Mouse (Mus musculus): ENCODE results near the gene Tpcn2.

Tpcn2 gene

GRCm38 (mm10) chr7:145240929-145241328, 42.9 kb downstream of the Tpcn2 start:
- no peak for DNase-seq

DNA sequence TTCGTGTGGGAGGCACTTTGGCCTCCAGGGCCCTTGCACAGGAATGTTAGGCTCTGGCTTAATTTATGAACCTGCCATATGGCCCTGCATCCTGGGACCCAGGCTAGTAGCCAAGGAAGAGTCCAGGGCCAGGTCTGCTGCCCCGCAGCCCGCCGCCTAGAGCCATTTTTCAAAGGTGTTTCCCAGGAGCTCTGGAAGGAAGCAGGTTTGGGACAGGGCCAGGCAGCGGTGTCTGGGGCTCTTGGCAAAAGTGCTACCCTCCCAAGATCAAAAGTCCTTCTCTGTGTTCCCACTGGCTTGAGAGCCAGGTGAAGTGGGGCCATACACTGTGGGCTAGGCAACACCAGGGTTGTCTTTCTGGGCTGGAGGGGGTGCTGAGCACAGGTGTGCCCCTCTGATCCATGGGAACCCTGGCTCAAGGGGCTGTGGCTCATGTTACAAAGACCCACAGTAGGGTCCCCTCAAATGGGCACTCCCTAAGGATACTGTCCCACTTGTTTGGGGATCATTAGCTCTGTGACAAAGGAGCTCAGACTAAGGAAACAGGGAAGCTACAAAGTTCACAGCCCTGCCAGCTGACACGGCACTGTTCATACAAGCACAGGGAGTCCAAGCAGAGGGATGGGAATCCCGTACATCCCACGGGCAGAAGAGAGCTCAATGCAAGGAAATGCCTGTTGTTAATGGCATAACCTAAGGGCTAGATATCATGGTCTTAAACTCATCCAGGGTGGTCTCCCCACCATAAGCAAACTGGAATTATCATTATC, 43.9 kb downstream of the Tpcn2 start:
- DNase-seq = no peak

DNA sequence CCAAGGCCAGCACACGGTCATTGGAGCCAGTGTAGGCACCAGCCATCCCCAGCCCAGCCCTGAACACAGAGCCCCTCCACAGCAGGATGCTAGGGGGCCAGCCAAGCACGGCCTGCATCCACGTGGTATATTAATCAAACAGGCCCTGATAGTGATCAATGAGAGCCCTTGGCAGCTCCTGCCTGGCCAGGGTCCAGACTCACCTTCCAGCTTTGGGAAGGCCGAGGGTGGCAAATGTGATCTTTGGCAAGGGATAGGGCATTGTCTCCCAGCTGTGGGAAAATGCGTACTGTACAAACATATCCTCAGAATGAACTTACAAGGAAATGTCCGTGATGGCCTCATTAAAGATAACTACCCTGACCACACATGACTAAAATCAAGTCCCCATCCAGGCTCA, 44.7 kb downstream of the Tpcn2 start:
- no peak for DNase-seq

GRCm38 (mm10) chr7:145234841-145235790, 48.7 kb downstream of the Tpcn2 start:
- DNase-seq = no peak

- DNase-seq = no peak
Observed at GRCm38 (mm10) chr7:145231659-145232058, 52.2 kb downstream of the Tpcn2 start.

DNA sequence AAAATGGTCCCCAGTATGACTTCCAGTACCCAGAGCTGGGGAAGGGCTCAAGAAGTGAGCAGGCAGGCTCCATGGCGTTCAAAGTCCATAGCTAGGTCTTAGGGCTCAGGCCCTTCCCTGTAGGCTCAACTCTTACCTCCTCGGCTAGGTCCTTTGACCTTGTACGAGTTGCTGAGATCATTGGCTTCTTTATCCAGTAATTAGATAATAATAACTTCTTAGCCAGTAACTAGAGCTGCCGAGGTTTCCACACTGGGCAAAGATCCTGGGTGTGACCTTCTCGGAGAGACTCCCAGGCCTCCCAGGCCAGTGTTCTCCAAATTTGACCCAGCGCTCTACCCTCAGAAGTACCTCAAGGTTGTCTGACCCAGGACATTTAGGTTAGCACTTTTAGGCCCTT, 57.2 kb downstream of the Tpcn2 start:
- no peak for DNase-seq

GRCm38 (mm10) chr7:145225626-145226025, 58.2 kb downstream of the Tpcn2 start:
- no peak for DNase-seq

- no peak for DNase-seq
Observed at GRCm38 (mm10) chr7:145221841-145222689, 61.7 kb downstream of the Tpcn2 start.

DNA sequence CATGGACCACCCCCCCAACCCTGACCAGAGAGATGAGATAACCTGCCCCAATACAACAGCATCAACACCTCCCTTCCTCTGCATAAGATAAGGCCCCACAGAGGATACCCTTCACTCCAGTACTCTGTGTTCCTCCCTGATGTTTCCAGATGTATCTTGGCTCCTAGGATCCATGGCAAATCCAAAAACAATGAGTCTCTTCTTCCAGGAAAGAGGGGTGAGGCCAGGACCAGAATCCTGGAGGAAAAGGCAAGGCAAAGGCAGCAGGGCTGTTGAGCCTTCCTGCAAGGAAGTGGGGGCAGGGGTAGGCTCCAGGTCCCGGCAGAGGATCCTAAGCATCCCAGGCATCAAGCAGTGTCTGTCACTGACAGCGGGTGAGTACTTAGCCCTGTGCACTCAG, 62.5 kb downstream of the Tpcn2 start:
- DNase-seq = no peak

DNA sequence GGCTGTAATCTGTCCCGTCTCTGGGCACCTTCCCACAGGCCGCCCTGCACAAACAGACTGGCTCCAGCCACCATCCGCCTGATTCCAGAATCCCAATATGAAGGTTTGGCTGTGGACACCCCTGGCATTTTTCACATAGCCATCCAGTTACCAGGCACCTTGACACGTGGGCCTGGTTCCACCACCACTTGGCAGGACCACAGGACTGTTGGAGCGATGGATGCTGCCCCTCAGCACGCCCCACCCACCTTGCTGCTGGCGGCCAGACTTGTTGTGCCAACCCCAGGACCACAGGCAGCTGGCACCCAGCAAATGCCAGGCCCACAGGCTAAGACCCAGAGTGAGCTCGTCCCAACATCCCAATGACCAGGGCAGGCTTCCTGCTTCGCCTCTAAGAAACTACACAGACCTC, 64.4 kb downstream of the Tpcn2 start:
- no peak for DNase-seq

DNA sequence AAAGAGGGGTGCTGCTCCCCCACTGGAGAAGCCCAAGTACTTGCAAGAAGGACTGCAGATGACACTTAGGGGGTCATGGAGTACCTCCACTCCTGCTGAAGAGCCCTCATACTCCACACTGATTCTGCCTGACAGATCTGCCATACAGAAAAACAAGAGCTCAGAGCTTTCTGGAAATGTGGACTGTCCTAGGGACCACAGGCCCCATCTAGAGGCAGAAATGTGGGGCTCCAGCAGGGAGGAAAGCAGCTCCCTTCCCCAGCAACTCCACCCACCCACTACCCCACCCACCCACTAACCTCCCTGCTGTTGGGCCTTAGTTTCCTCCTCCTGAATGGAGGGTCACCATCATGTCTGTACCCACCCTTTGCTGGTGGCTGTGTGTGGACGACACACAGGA, 67.2 kb downstream of the Tpcn2 start:
- no peak for DNase-seq

GRCm38 (mm10) chr7:145215476-145215875, 68.3 kb downstream of the Tpcn2 start:
- DNase-seq = no peak

DNA sequence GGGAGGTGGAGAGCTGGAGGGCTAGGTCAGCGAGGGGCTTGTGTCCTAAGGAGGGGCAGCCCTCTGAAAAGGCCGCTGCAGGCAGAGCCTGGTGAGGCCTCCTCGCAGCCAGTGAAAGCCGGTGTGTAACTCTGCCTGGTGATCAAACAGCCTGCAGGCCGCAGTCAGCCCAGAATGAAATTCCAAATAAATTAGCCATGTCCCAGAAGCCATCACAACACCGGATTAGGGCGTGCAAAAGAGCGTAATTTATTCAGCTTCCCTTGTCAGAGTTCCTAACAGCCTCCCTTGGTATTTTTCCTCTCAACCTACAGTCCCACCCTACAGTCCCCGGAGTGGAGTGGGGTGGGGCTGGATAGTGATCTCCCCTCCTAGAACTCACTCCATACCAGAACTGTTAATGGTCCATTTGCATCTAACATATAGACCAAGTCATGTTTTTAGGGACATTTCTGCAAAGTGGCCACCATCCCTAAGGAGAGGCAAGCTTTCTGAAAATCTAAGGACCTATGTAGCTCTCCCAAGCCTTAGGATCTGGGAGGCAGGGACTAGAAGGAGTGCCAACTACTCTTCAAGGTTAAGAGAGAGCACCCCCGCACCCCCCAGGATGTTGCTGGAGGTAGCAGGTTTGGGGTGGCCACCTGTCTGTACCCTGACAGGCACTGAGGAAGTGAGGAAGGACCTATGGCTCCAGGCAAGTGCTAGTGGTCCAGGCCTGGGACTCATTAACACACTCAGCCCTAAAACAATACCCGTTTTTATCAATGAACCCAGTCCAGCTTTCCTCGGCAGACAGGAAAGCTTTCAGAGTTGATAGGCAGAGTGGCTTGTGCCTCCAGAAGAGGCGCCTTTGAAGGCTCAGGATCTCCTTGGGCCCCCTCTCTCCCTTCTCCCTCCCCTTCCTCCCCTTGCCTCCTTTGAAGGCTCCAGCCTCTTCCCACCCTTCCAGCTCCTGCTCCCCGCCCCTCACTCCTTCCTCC, 71.8 kb downstream of the Tpcn2 start:
- DNase-seq = no peak

- DNase-seq = no peak
Observed at GRCm38 (mm10) chr7:145210477-145211070, 73.2 kb downstream of the Tpcn2 start.

- DNase-seq = no peak
Observed at GRCm38 (mm10) chr7:145208006-145208405, 75.8 kb downstream of the Tpcn2 start, which contains the start of gene 1810010D01Rik. Gene 1810010D01Rik (minus strand): TSS chr7:145208119.

DNA sequence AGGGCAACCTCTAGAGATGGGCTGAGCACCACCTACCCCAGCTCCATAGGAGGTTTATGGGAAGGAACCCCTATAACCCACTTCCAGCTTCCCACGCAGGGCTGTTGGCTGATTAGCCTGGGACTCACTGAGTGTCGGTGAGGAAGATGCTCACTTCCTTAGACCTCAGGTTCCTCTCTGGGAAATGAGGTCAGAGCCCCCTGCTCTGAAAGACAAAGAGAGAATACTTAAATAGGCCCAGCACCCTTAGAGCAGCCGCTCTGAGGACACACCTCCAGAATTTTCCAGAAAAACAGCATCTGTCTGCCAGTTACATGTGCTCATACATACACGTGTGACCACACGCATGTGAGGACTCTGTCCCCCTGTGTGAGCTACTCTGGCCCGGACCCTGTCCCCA, 77.0 kb downstream of the Tpcn2 start:
- DNase-seq = no peak

- no peak for DNase-seq
Observed at GRCm38 (mm10) chr7:145206056-145206610, 77.7 kb downstream of the Tpcn2 start.

DNA sequence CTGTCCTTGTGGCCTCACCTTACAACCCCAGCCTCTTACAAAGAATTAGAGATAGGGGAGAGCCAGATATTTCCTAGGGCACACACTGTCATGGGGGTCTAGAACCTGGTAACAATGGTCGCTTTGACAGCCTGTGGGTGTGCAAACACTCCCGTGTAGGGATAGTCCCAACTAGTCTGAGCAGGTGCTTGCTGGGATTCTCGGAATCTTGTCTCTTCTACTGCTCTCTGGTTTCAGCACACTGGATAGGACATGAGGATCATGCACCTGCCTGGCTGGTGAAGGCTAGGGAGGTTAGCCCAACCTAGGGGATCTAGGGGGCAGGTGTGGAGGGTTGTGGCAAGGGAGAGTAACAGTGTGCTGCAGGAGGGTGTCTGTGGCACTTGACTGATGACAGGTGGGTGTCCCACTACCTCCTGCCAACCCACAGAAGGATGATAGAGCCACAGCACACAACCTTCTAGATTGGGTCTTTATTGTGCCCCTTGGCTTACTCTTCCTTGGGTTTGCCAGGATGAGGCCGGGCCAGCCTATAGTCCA, 78.4 kb downstream of the Tpcn2 start:
- DNase-seq = no peak

GRCm38 (mm10) chr7:145199711-145200110, 84.1 kb downstream of the Tpcn2 start:
- DNase-seq = no peak

DNA sequence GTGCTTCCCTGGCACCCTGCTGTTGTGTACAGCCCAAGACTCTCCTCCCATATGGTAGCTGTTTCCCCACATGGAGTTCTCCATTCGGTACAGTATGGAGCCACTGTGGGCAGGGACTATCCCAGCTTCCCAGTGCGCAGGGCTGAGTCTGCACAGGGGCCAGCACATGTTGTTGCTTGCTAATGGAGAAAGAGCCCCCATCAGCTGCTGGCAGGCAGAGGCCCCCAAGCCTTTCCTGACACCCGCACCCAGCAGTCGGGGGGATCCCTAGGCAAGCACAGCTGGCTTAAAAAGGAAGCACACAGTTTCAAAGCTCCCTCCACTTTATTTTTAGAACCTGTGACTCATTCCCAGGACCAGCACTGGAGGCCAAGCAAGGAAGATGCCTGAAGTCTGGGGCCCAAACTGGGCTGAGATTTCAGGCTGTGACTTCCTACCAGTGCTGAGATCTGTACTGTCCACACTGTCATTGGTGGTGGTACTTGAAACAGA, 85.5 kb downstream of the Tpcn2 start:
- DNase-seq = no peak
